9 mouse cellular contexts compared by ENCODE assay signal in genomic region chr2:92390206-92390930, GRCm38 (mm10). TPM values are rescaled to one million over a fixed set of nuclear protein-coding genes. Genes with fewer than 3 reads are reported as not detected.
DNase-seq lines count a peak whose midpoint lies in the region; ATAC-seq lines count a peak whose summit lies in the region.
"Had no signal": no experiment of that assay in that cellular context is flagged by ENCODE, and none has a peak within 500 bp of the region (broad histone marks: within the 10 kb centered on the region; RNA-seq: fewer than 3 reads in every experiment).

No protein-coding gene starts in this region.

- no peak overlapping the region for H3K4me3 ChIP-seq in kidney, embryonic 16.5 days (ENCODE audit: low read length)
- no peak overlapping the region for H3K4me3 ChIP-seq in forebrain, embryonic 12.5 days (replicated peaks)
- H3K4me3 ChIP-seq in limb, embryonic 15.5 days = no peak overlapping the region
- peak overlapping the region; percentile 87; the same call in 1 of the 2 replicates for H3K4me3 ChIP-seq in neural tube, embryonic 13.5 days

- no peak overlapping the region for H3K27ac ChIP-seq in kidney, embryonic 16.5 days (ENCODE audit: low read length)
- peak overlapping the region; percentile 85 for H3K27ac ChIP-seq in forebrain, embryonic 12.5 days
- H3K27ac ChIP-seq in limb, embryonic 15.5 days = no peak overlapping the region
- H3K27ac ChIP-seq in neural tube, embryonic 13.5 days (replicated peaks) = peak overlapping the region; percentile 95
- H3K27ac ChIP-seq: liver, embryonic 13.5 days had no signal

- no peak overlapping the region for H3K4me2 ChIP-seq in kidney, embryonic 16.5 days (replicated peaks; ENCODE audit: low read depth, low read length)
- peak overlapping the region; percentile 89 for H3K4me2 ChIP-seq in forebrain, embryonic 12.5 days
- 0 out of 2 replicates have a peak overlapping the region, but pooled peaks have one; percentile 90 for H3K4me2 ChIP-seq in limb, embryonic 15.5 days
- H3K4me2 ChIP-seq in neural tube, embryonic 13.5 days = peak overlapping the region; percentile 78

- H3K9ac ChIP-seq in kidney, embryonic 16.5 days (replicated peaks; ENCODE audit: low read length) = no peak overlapping the region
- H3K9ac ChIP-seq in forebrain, embryonic 12.5 days = no peak overlapping the region
- H3K9ac ChIP-seq in limb, embryonic 15.5 days = no peak overlapping the region
- H3K9ac ChIP-seq in neural tube, embryonic 13.5 days = peak overlapping the region; percentile 95; the same call in 1 of the 2 replicates
- H3K9ac ChIP-seq: liver, embryonic 13.5 days had no signal

- no peaks in the 10 kb centered on the region for H3K9me3 ChIP-seq in kidney, embryonic 16.5 days (ENCODE audit: low read length)
- H3K9me3 ChIP-seq in forebrain, embryonic 12.5 days = no peaks in the 10 kb centered on the region
- H3K9me3 ChIP-seq in limb, embryonic 15.5 days = no peaks in the 10 kb centered on the region
- H3K9me3 ChIP-seq in neural tube, embryonic 13.5 days = no peaks in the 10 kb centered on the region
- H3K9me3 ChIP-seq: liver, embryonic 13.5 days had no signal

- no peak for ATAC-seq in kidney, embryonic 16.5 days (ENCODE audit: low FRiP score, low TSS enrichment)
- no peak for ATAC-seq in forebrain, embryonic 12.5 days (ENCODE audit: low FRiP score)
- ATAC-seq in limb, embryonic 15.5 days (ENCODE audit: insufficient number of reproducible peaks, low FRiP score, low TSS enrichment, low read depth) = no peak
- ATAC-seq in neural tube, embryonic 13.5 days (ENCODE audit: low read depth) = no peak

- peak; percentile 48 to 67 for DNase-seq in kidney, postnatal 25 days
- DNase-seq in left cerebral cortex, postnatal 14 days (ENCODE audit: low spot score in 2 of 2) = no peak
- no peak for DNase-seq in spleen, postnatal 4 days (ENCODE audit: low spot score in 2 of 2)
- DNase-seq in spleen, adult 12 weeks (ENCODE audit: low spot score) = no peak
- DNase-seq: liver, embryonic 13.5 days had no signal

- peaks cover 20% of the 10 kb centered on the region for H3K36me3 ChIP-seq in kidney, embryonic 16.5 days (ENCODE audit: insufficient read depth, low read length)
- H3K36me3 ChIP-seq in forebrain, embryonic 12.5 days (replicated peaks) = peaks cover 25% of the 10 kb centered on the region
- peaks cover 20% of the 10 kb centered on the region for H3K36me3 ChIP-seq in limb, embryonic 15.5 days
- H3K36me3 ChIP-seq in neural tube, embryonic 13.5 days = peaks cover 23% of the 10 kb centered on the region
- H3K36me3 ChIP-seq: liver, embryonic 13.5 days had no signal

- WGBS in kidney, embryonic 16.5 days = 75% methylated on average over 6 of the region's 6 CpGs
- WGBS in forebrain, embryonic 12.5 days = 76% methylated on average over 6 of the region's 6 CpGs
- 75% methylated on average over 6 of the region's 6 CpGs for WGBS in limb, embryonic 15.5 days
- 74% methylated on average over 6 of the region's 6 CpGs for WGBS in neural tube, embryonic 13.5 days

- H3K4me1 ChIP-seq in kidney, embryonic 16.5 days (ENCODE audit: insufficient read depth, low read length) = peaks cover 46% of the 10 kb centered on the region
- H3K4me1 ChIP-seq in forebrain, embryonic 12.5 days = peaks cover 58% of the 10 kb centered on the region
- peaks cover 50% of the 10 kb centered on the region for H3K4me1 ChIP-seq in limb, embryonic 15.5 days
- H3K4me1 ChIP-seq in neural tube, embryonic 13.5 days (replicated peaks) = peaks cover 81% of the 10 kb centered on the region

- H3K27me3 ChIP-seq in kidney, embryonic 16.5 days (ENCODE audit: insufficient read depth, low read length) = no peaks in the 10 kb centered on the region
- H3K27me3 ChIP-seq in forebrain, embryonic 12.5 days = 0 out of 2 replicates have a peak, but pooled peaks cover 10% of the 10 kb centered on the region
- no peaks in the 10 kb centered on the region for H3K27me3 ChIP-seq in limb, embryonic 15.5 days
- H3K27me3 ChIP-seq in neural tube, embryonic 13.5 days = no peaks in the 10 kb centered on the region

- intact Hi-C loops in left cerebral cortex, postnatal 14 days (cut with DNase I) = loop anchor here (5.0 kb wide), 1 partner anchor 42 kb away; the partner anchor contains the start of gene Cry2

RNA-seq across cellular contexts. Expression of gene 1700029I15Rik, which starts 8.0 kb away (rescaled TPM):
- 3.1 and 4.4 TPM in 2 replicates for polyA plus RNA-seq in kidney, embryonic 16.5 days (2015; fragmentation: Nextera tagmentation; extraction: Ambion mirVana)
- 5.6 and 6.8 TPM in 2 replicates for polyA plus RNA-seq in forebrain, embryonic 12.5 days (2016; fragmentation: Nextera tagmentation; extraction: Ambion mirVana)
- 3.5 TPM in 2 replicates for polyA plus RNA-seq in limb, embryonic 15.5 days (2015; fragmentation: Nextera tagmentation; extraction: Ambion mirVana)
- polyA plus RNA-seq in neural tube, embryonic 13.5 days (2015; fragmentation: Nextera tagmentation; extraction: Ambion mirVana) = 6.4 TPM in 2 replicates
- 1 to 10 TPM; 2.9 to 4.0 TPM for total RNA-seq in left cerebral cortex, postnatal 14 days (2021)

RNA-seq across cellular contexts. Expression of gene Mapk8ip1, which starts 10.7 kb away (rescaled TPM):
- 28.9 and 30.4 TPM in 2 replicates for polyA plus RNA-seq in kidney, embryonic 16.5 days (2015; fragmentation: Nextera tagmentation; extraction: Ambion mirVana)
- polyA plus RNA-seq in forebrain, embryonic 12.5 days (2016; fragmentation: Nextera tagmentation; extraction: Ambion mirVana) = 83.2 and 83.5 TPM in 2 replicates
- polyA plus RNA-seq in limb, embryonic 15.5 days (2015; fragmentation: Nextera tagmentation; extraction: Ambion mirVana) = 23.8 and 27.0 TPM in 2 replicates
- 138 and 152 TPM in 2 replicates for polyA plus RNA-seq in neural tube, embryonic 13.5 days (2015; fragmentation: Nextera tagmentation; extraction: Ambion mirVana)
- total RNA-seq in left cerebral cortex, postnatal 14 days (2021) = 100 to 1,000 TPM; 392 to 397 TPM

RNA-seq across cellular contexts. Expression of gene Large2, which starts 15.7 kb away (rescaled TPM):
- polyA plus RNA-seq in kidney, embryonic 16.5 days (2015; fragmentation: Nextera tagmentation; extraction: Ambion mirVana) = 34.9 and 35.8 TPM in 2 replicates
- 5.3 and 5.5 TPM in 2 replicates for polyA plus RNA-seq in forebrain, embryonic 12.5 days (2016; fragmentation: Nextera tagmentation; extraction: Ambion mirVana)
- polyA plus RNA-seq in limb, embryonic 15.5 days (2015; fragmentation: Nextera tagmentation; extraction: Ambion mirVana) = 17.6 and 18.4 TPM in 2 replicates
- polyA plus RNA-seq in neural tube, embryonic 13.5 days (2015; fragmentation: Nextera tagmentation; extraction: Ambion mirVana) = 0.74 and 1.4 TPM in 2 replicates
- under 1 TPM; 0.42 to 0.77 TPM for total RNA-seq in left cerebral cortex, postnatal 14 days (2021)

RNA-seq across cellular contexts. Expression of gene Pex16, which starts 15.9 kb away (rescaled TPM):
- polyA plus RNA-seq in kidney, embryonic 16.5 days (2015; fragmentation: Nextera tagmentation; extraction: Ambion mirVana) = 29.8 and 35.7 TPM in 2 replicates
- polyA plus RNA-seq in forebrain, embryonic 12.5 days (2016; fragmentation: Nextera tagmentation; extraction: Ambion mirVana) = 22.8 and 24.2 TPM in 2 replicates
- polyA plus RNA-seq in limb, embryonic 15.5 days (2015; fragmentation: Nextera tagmentation; extraction: Ambion mirVana) = 25.2 and 27.6 TPM in 2 replicates
- polyA plus RNA-seq in neural tube, embryonic 13.5 days (2015; fragmentation: Nextera tagmentation; extraction: Ambion mirVana) = 31.6 and 35.0 TPM in 2 replicates
- total RNA-seq in left cerebral cortex, postnatal 14 days (2021) = 10 to 100 TPM; 36.5 to 41.2 TPM

RNA-seq across cellular contexts. Expression of gene Cry2, which starts 43.5 kb away (rescaled TPM):
- 21.7 and 24.5 TPM in 2 replicates for polyA plus RNA-seq in kidney, embryonic 16.5 days (2015; fragmentation: Nextera tagmentation; extraction: Ambion mirVana)
- polyA plus RNA-seq in forebrain, embryonic 12.5 days (2016; fragmentation: Nextera tagmentation; extraction: Ambion mirVana) = 29.1 and 31.2 TPM in 2 replicates
- 40.3 and 41.5 TPM in 2 replicates for polyA plus RNA-seq in limb, embryonic 15.5 days (2015; fragmentation: Nextera tagmentation; extraction: Ambion mirVana)
- polyA plus RNA-seq in neural tube, embryonic 13.5 days (2015; fragmentation: Nextera tagmentation; extraction: Ambion mirVana) = 35.9 and 37.7 TPM in 2 replicates
- total RNA-seq in left cerebral cortex, postnatal 14 days (2021) = 100 to 1,000 TPM; 109 to 116 TPM

Comparison
In these comparisons a context has a peak if more than half of its experiments do, and no peak if none do; other contexts are left out.
1. DNase-seq: peak in kidney, postnatal 25 days (2 of 2); none in left cerebral cortex, postnatal 14 days (0 of 2), spleen, postnatal 4 days (0 of 2) and spleen, adult 12 weeks (single experiment).
2. H3K27ac ChIP-seq: peak in forebrain, embryonic 12.5 days (single experiment) and neural tube, embryonic 13.5 days (single experiment); none in kidney, embryonic 16.5 days (single experiment) and limb, embryonic 15.5 days (single experiment).